ENCODE assay signal across 37 mouse cellular contexts in the genomic region with DNA sequence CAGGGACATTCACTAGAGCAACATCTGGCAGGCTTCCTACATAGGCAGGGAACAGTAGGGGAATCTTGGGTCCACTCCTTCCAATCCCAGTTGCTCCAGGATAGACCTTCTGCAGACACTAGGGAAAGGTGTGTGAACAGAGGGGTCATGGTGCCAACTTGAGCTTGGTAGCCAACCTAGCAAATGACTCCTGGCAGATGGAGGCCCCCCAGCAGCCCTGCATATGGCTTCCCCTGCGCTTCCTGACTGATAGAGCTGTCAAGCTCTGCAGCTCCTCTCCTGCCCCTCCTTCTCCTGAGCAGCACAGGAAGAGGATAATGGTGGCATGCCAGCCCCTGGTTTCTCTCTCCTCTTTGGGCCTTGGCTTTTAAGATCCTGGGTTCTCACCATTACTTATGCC. TPM values are rescaled to one million over a fixed set of nuclear protein-coding genes. Genes with fewer than 3 reads are reported as not detected.
A peak's percentile ranks its signal among the peaks of the same experiment; 100 is the strongest.
DNase-seq lines count a peak whose midpoint lies in the region; ATAC-seq and TF ChIP-seq lines count a peak whose summit lies in the region.
"Had no signal": no experiment of that assay in that cellular context is flagged by ENCODE, and none has a peak within 500 bp of the region (broad histone marks: within the 10 kb centered on the region; RNA-seq: fewer than 3 reads in every experiment).

No protein-coding gene starts in this region.

- no peaks in the 10 kb centered on the region for H3K36me3 ChIP-seq in hindbrain, embryonic 15.5 days
- no peaks in the 10 kb centered on the region for H3K36me3 ChIP-seq in hindbrain, postnatal 0 days (ENCODE audit: insufficient read depth, low read length)
- H3K36me3 ChIP-seq in kidney, adult 2 months (ENCODE audit: control insufficient read depth, insufficient read depth, low read length): no peaks in the 10 kb centered on the region
- H3K36me3 ChIP-seq: embryonic facial prominence, embryonic 12.5 days; G1E; hindbrain, embryonic 10.5 days; intestine, embryonic 15.5 days; limb, embryonic 13.5 days; lung, embryonic 15.5 days had no signal

- no peaks in the 10 kb centered on the region for H3K9me3 ChIP-seq in hindbrain, embryonic 15.5 days
- H3K9me3 ChIP-seq in hindbrain, postnatal 0 days (ENCODE audit: low read length): no peaks in the 10 kb centered on the region
- H3K9me3 ChIP-seq: embryonic facial prominence, embryonic 12.5 days; G1E; hindbrain, embryonic 10.5 days; intestine, embryonic 15.5 days; limb, embryonic 13.5 days; lung, embryonic 15.5 days had no signal

- 0 out of 2 replicates have a peak overlapping the region, but pooled peaks have one; percentile 0 for H3K27ac ChIP-seq in hindbrain, embryonic 15.5 days (replicated peaks)
- no peak overlapping the region for H3K27ac ChIP-seq in hindbrain, postnatal 0 days
- no peak overlapping the region for H3K27ac ChIP-seq in kidney, adult 2 months (ENCODE audit: insufficient read depth, low read depth, low read length)
- H3K27ac ChIP-seq: embryonic facial prominence, embryonic 12.5 days; hindbrain, embryonic 10.5 days; intestine, embryonic 15.5 days; limb, embryonic 13.5 days; lung, embryonic 15.5 days had no signal

- no peaks in the 10 kb centered on the region for H3K27me3 ChIP-seq in hindbrain, embryonic 15.5 days
- no peaks in the 10 kb centered on the region for H3K27me3 ChIP-seq in hindbrain, postnatal 0 days (ENCODE audit: insufficient read depth, low read length)
- no peaks in the 10 kb centered on the region for H3K27me3 ChIP-seq in kidney, adult 2 months (replicated peaks; ENCODE audit: control insufficient read depth, insufficient read depth, low read length)
- H3K27me3 ChIP-seq: embryonic facial prominence, embryonic 12.5 days; intestine, embryonic 15.5 days; limb, embryonic 13.5 days; lung, embryonic 15.5 days had no signal

- DNase-seq in hindbrain, postnatal 0 days (ENCODE audit: low spot score): no peak
- peak; percentile 71 for DNase-seq in cerebellum, adult 11 months
- peak; percentile 89 for DNase-seq in cerebellum, adult 9-10 months
- peak; percentile 75 to 84 for DNase-seq in cerebellum, postnatal 36 days
- no peak for DNase-seq in adrenal gland, postnatal 10 days
- no peak for DNase-seq in kidney, adult 2 months
- no peak for DNase-seq in heart, adult 9 months (ENCODE audit: low spot score in 2 of 2)
- DNase-seq: adrenal gland, postnatal 25 days; embryo, embryonic 11 days; heart, postnatal 14 days; kidney, adult 9 months; kidney, postnatal 25 days; lung, postnatal 36 days; right cerebral cortex, adult 18-20 months; spleen, adult 18-20 months; thymus, postnatal 14 days had no signal

- no peak for TF ChIP-seq CTCF in hindbrain, postnatal 0 days (IDR thresholded peaks at IDR 0.05; ENCODE audit: low read depth)
- no peak for TF ChIP-seq CTCF in kidney, adult 2 months (conservative IDR thresholded peaks at IDR 0.05; ENCODE audit: insufficient read depth, insufficient read length, low read depth, low read length)

- H3K4me1 ChIP-seq in hindbrain, embryonic 15.5 days (replicated peaks): peaks cover 35% of the 10 kb centered on the region
- H3K4me1 ChIP-seq in hindbrain, postnatal 0 days (ENCODE audit: insufficient read depth, low read length): peaks cover 15% of the 10 kb centered on the region
- no peaks in the 10 kb centered on the region for H3K4me1 ChIP-seq in kidney, adult 2 months (ENCODE audit: control insufficient read depth, insufficient read depth, low read length)

- no peak overlapping the region for H3K9ac ChIP-seq in hindbrain, embryonic 15.5 days
- no peak overlapping the region for H3K9ac ChIP-seq in hindbrain, postnatal 0 days (replicated peaks; ENCODE audit: low read length)
- H3K9ac ChIP-seq: embryonic facial prominence, embryonic 12.5 days; intestine, embryonic 15.5 days; limb, embryonic 13.5 days; lung, embryonic 15.5 days had no signal

- WGBS in hindbrain, embryonic 15.5 days: 56% methylated on average over 1 of the region's 1 CpGs
- WGBS in hindbrain, postnatal 0 days: 46% methylated on average over 1 of the region's 1 CpGs
- WGBS in kidney, adult 2 months: 65% methylated on average over 1 of the region's 1 CpGs

- H3K4me3 ChIP-seq in hindbrain, embryonic 15.5 days: no peak overlapping the region
- H3K4me3 ChIP-seq in hindbrain, postnatal 0 days (ENCODE audit: low read length): no peak overlapping the region
- H3K4me3 ChIP-seq in kidney, adult 2 months (ENCODE audit: insufficient read depth, low read depth, low read length): no peak overlapping the region
- H3K4me3 ChIP-seq: embryonic facial prominence, embryonic 12.5 days; hindbrain, embryonic 10.5 days; intestine, embryonic 15.5 days; limb, embryonic 13.5 days; lung, embryonic 15.5 days had no signal

- no peak overlapping the region for H3K4me2 ChIP-seq in hindbrain, embryonic 15.5 days
- H3K4me2 ChIP-seq in hindbrain, postnatal 0 days (ENCODE audit: low read depth, low read length): no peak overlapping the region
- H3K4me2 ChIP-seq: embryonic facial prominence, embryonic 12.5 days; intestine, embryonic 15.5 days; limb, embryonic 13.5 days; liver, embryonic 11.5 days; lung, embryonic 15.5 days; midbrain, embryonic 11.5 days had no signal

- ATAC-seq in hindbrain, embryonic 15.5 days (ENCODE audit: low FRiP score, low read depth): no peak
- ATAC-seq in hindbrain, postnatal 0 days: no peak
- ATAC-seq: forebrain, embryonic 14.5 days; hindbrain, embryonic 16.5 days; intestine, embryonic 15.5 days; midbrain, embryonic 16.5 days had no signal

- no peak for TF ChIP-seq POLR2A in kidney, adult 2 months (IDR thresholded peaks at IDR 0.05; ENCODE audit: low read depth, low read length)

RNA-seq across cellular contexts. Expression of gene Snph, which starts 24.0 kb away (rescaled TPM):
- 24.1 and 27.7 TPM in 2 replicates for polyA plus RNA-seq in hindbrain, embryonic 15.5 days (2015; fragmentation: Nextera tagmentation; extraction: Ambion mirVana)
- total RNA-seq in hindbrain, postnatal 0 days (2014; rRNA removed): 86.8 and 90.5 TPM in 2 replicates
- 22.7 and 24.5 TPM in 2 replicates for polyA plus RNA-seq in hindbrain, postnatal 0 days (2015; fragmentation: Nextera tagmentation; extraction: Ambion mirVana)
- total RNA-seq in adrenal gland, postnatal 10 days (2021): 1 to 10 TPM; 6.2 to 9.1 TPM
- 0.31 TPM in 2 replicates for polyA plus RNA-seq in kidney, adult 2 months (2012; rRNA removed)
- total RNA-seq: megakaryocyte, adult 5-6 weeks; neutrophil, adult 5-6 weeks had no signal
- polyA plus RNA-seq: G1E had no signal

RNA-seq across cellular contexts. Expression of gene Sdcbp2, which starts 36.0 kb away (rescaled TPM):
- polyA plus RNA-seq in hindbrain, embryonic 15.5 days (2015; fragmentation: Nextera tagmentation; extraction: Ambion mirVana): 0.71 and 0.73 TPM in 2 replicates
- 0.42 and 0.72 TPM in 2 replicates for total RNA-seq in hindbrain, postnatal 0 days (2014; rRNA removed)
- polyA plus RNA-seq in hindbrain, postnatal 0 days (2015; fragmentation: Nextera tagmentation; extraction: Ambion mirVana): 1.3 and 1.4 TPM in 2 replicates
- 1 to 10 TPM; 2.2 to 2.3 TPM for total RNA-seq in adrenal gland, postnatal 10 days (2021)
- 1.2 and 1.3 TPM in 2 replicates for polyA plus RNA-seq in kidney, adult 2 months (2012; rRNA removed)
- total RNA-seq: G1E; megakaryocyte, adult 5-6 weeks had no signal
- polyA plus RNA-seq: liver, embryonic 11.5 days had no signal

RNA-seq across cellular contexts. Expression of gene Rad21l, which starts 59.9 kb away (rescaled TPM):
- 0.18 and 0.21 TPM in 2 replicates for polyA plus RNA-seq in hindbrain, embryonic 15.5 days (2015; fragmentation: Nextera tagmentation; extraction: Ambion mirVana)
- total RNA-seq in hindbrain, postnatal 0 days (2014; rRNA removed): 0.11 and 0.58 TPM in 2 replicates
- polyA plus RNA-seq in hindbrain, postnatal 0 days (2015; fragmentation: Nextera tagmentation; extraction: Ambion mirVana): 0.25 and 0.28 TPM in 2 replicates
- total RNA-seq in adrenal gland, postnatal 10 days (2021): not detected
- polyA plus RNA-seq in kidney, adult 2 months (2012; rRNA removed): not detected in 2 replicates
- total RNA-seq: G1E; gastrocnemius, adult 8-10 months; heart, adult 8-10 months; heart, postnatal 14 days; megakaryocyte, adult 5-6 weeks; neutrophil, adult 5-6 weeks had no signal
- polyA plus RNA-seq: embryonic facial prominence, embryonic 12.5 days; forebrain, embryonic 14.5 days; G1E; gonadal fat pad, adult 2 months; heart, embryonic 14.5 days; hindbrain, embryonic 10.5 days; intestine, embryonic 15.5 days; limb, embryonic 13.5 days; liver, embryonic 11.5 days; liver, embryonic 16.5 days; midbrain, embryonic 11.5 days; stomach, embryonic 16.5 days; urinary bladder, adult 2 months had no signal

Comparison
In these comparisons a context has a peak if more than half of its experiments do, and no peak if none do; other contexts are left out.
1. DNase-seq: peak in cerebellum, adult 11 months (single experiment), cerebellum, adult 9-10 months (single experiment) and cerebellum, postnatal 36 days (2 of 2); none in hindbrain, postnatal 0 days (single experiment), adrenal gland, postnatal 10 days (single experiment), kidney, adult 2 months (single experiment) and heart, adult 9 months (0 of 2).
2. RNA of gene Snph, which starts 24.0 kb away (polyA plus RNA-seq): 24.1 to 27.7 TPM in hindbrain, embryonic 15.5 days and 22.7 to 24.5 TPM in hindbrain, postnatal 0 days; 0.31 TPM in kidney, adult 2 months; every median in the first group is over 10 times any median in the second.